Mouse (Mus musculus): ENCODE measurements around the gene Sart1. TPM values are rescaled to one million over a fixed set of nuclear protein-coding genes. Genes with fewer than 3 reads are reported as not detected.
"Not testable (repeated sequence)": the region's sequence is repeated elsewhere in the genome, so short reads cannot be mapped to it uniquely, and the experiment has no call there.

Gene Sart1
- total RNA-seq, 1 experiment: 111 TPM

- in situ Hi-C loops (cut with MboI; ENCODE audit: low sequenced_read_pairs in 2 of 2, unreplicated experiment in 2 of 2): no loop called here
- TF ChIP-seq ZNF384 (IDR thresholded peaks at IDR 0.05; ENCODE audit: low read depth, low read length): peak; percentile 66; the same call in 1 of the 2 replicates
- TF ChIP-seq ZC3H11A (IDR thresholded peaks at IDR 0.05; ENCODE audit: borderline replicate concordance, low read depth, low read length): no peak
- Histone ChIP-seq H3K27ac (ENCODE audit: insufficient read depth, low read depth, low read length, poor library complexity, severe bottlenecking) (peak overlapping the region; percentile 99), H3K4me3 (ENCODE audit: insufficient read depth in 1 of 2, low read depth in 1 of 2, low read length in 2 of 2, poor library complexity in 1 of 2, severe bottlenecking in 1 of 2) (peak overlapping the region; percentile 92 to 100), H3K9ac (ENCODE audit: insufficient read depth, low read depth, low read length, poor library complexity, severe bottlenecking) (peak overlapping the region; percentile 98), H3K9me3 (ENCODE audit: control insufficient read depth, insufficient read depth, low read depth, low read length) (no peaks in the 10 kb centered on the region), H3K36me3 (ENCODE audit: control insufficient read depth, insufficient read depth, low read length, poor library complexity, severe bottlenecking) (peaks cover 32% of the 10 kb centered on the region), H3K4me1 (ENCODE audit: control insufficient read depth in 2 of 2, insufficient read depth in 2 of 2, low read length in 2 of 2, poor library complexity in 1 of 2) (peaks cover 0 to 27% of the 10 kb centered on the region in 2 experiments; a peak in 3 of 4 replicates)
- DNase-seq (ENCODE audit: low read depth, low spot score): no peak
These were observed 22.8 kb downstream of the Sart1 start for GRCm38 (mm10) chr19:5365751-5366150.

- H3K36me3 ChIP-seq (ENCODE audit: control insufficient read depth, insufficient read depth, low read length, poor library complexity, severe bottlenecking): peaks cover 21% of the 10 kb centered on the region
- in situ Hi-C loops (cut with MboI; ENCODE audit: low sequenced_read_pairs in 2 of 2, unreplicated experiment in 2 of 2): no loop called here
- no peak for DNase-seq (ENCODE audit: low read depth, low spot score)
- peak overlapping the region; percentile 19; the same call in 1 of the 2 replicates for H3K9ac ChIP-seq (ENCODE audit: insufficient read depth, low read depth, low read length, poor library complexity, severe bottlenecking)
- no peaks in the 10 kb centered on the region for H3K9me3 ChIP-seq (ENCODE audit: control insufficient read depth, insufficient read depth, low read depth, low read length)
- TF ChIP-seq HCFC1 (IDR thresholded peaks at IDR 0.05; ENCODE audit: borderline replicate concordance, insufficient read depth, low read length): no peak
- TF ChIP-seq CHD2 (IDR thresholded peaks at IDR 0.05; ENCODE audit: low read depth, low read length): no peak
- TF ChIP-seq ZNF384 (IDR thresholded peaks at IDR 0.05; ENCODE audit: low read depth, low read length): no peak
- TF ChIP-seq MAFK (IDR thresholded peaks at IDR 0.05; ENCODE audit: insufficient read depth, low read depth, low read length): no peak
- H3K27ac ChIP-seq (ENCODE audit: insufficient read depth, low read depth, low read length, poor library complexity, severe bottlenecking): no peak overlapping the region
- H3K4me1 ChIP-seq (ENCODE audit: control insufficient read depth in 2 of 2, insufficient read depth in 2 of 2, low read length in 2 of 2, poor library complexity in 1 of 2): peaks cover 0 to 27% of the 10 kb centered on the region in 2 experiments; a peak in 3 of 4 replicates
- H3K4me3 ChIP-seq (ENCODE audit: insufficient read depth in 1 of 2, low read depth in 1 of 2, low read length in 2 of 2, poor library complexity in 1 of 2, severe bottlenecking in 1 of 2): no peak overlapping the region
These were observed 24.4 kb downstream of the Sart1 start for GRCm38 (mm10) chr19:5364124-5364523.

- DNase-seq (ENCODE audit: low read depth, low spot score): no peak
- Histone ChIP-seq H3K4me1 (ENCODE audit: control insufficient read depth in 2 of 2, insufficient read depth in 2 of 2, low read length in 2 of 2, poor library complexity in 1 of 2) (peaks cover 0 to 22% of the 10 kb centered on the region in 2 experiments; a peak in 2 of 4 replicates), H3K9ac (ENCODE audit: insufficient read depth, low read depth, low read length, poor library complexity, severe bottlenecking) (no peak overlapping the region; the same call in 1 of the 2 replicates), H3K4me3 (ENCODE audit: insufficient read depth in 1 of 2, low read depth in 1 of 2, low read length in 2 of 2, poor library complexity in 1 of 2, severe bottlenecking in 1 of 2) (no peak overlapping the region), H3K36me3 (ENCODE audit: control insufficient read depth, insufficient read depth, low read length, poor library complexity, severe bottlenecking) (peaks cover 12% of the 10 kb centered on the region; the same call in 1 of the 2 replicates), H3K27ac (ENCODE audit: insufficient read depth, low read depth, low read length, poor library complexity, severe bottlenecking) (peak overlapping the region; percentile 84), H3K9me3 (ENCODE audit: control insufficient read depth, insufficient read depth, low read depth, low read length) (no peaks in the 10 kb centered on the region)
- in situ Hi-C loops (cut with MboI; ENCODE audit: low sequenced_read_pairs in 2 of 2, unreplicated experiment in 2 of 2): no loop called here
- no peak for TF ChIP-seq ZC3H11A (IDR thresholded peaks at IDR 0.05; ENCODE audit: borderline replicate concordance, low read depth, low read length)
- TF ChIP-seq MAFK (IDR thresholded peaks at IDR 0.05; ENCODE audit: insufficient read depth, low read depth, low read length): no peak
- TF ChIP-seq CHD2 (IDR thresholded peaks at IDR 0.05; ENCODE audit: low read depth, low read length): no peak
- no peak for TF ChIP-seq HCFC1 (IDR thresholded peaks at IDR 0.05; ENCODE audit: borderline replicate concordance, insufficient read depth, low read length)
- no peak for TF ChIP-seq ZNF384 (IDR thresholded peaks at IDR 0.05; ENCODE audit: low read depth, low read length)
These were observed 26.3 kb downstream of the Sart1 start for GRCm38 (mm10) chr19:5362186-5362585.

GRCm38 (mm10) chr19:5356080-5356479 lies 32.4 kb downstream of the Sart1 start:
- in situ Hi-C loops (cut with MboI; ENCODE audit: low sequenced_read_pairs in 2 of 2, unreplicated experiment in 2 of 2): no loop called here
- Histone ChIP-seq H3K4me3 (ENCODE audit: insufficient read depth in 1 of 2, low read depth in 1 of 2, low read length in 2 of 2, poor library complexity in 1 of 2, severe bottlenecking in 1 of 2) (no peak overlapping the region), H3K4me1 (ENCODE audit: control insufficient read depth in 2 of 2, insufficient read depth in 2 of 2, low read length in 2 of 2, poor library complexity in 1 of 2) (peaks cover 0 to 2% of the 10 kb centered on the region in 2 experiments; a peak in 1 of 4 replicates), H3K9me3 (ENCODE audit: control insufficient read depth, insufficient read depth, low read depth, low read length) (no peaks in the 10 kb centered on the region), H3K9ac (ENCODE audit: insufficient read depth, low read depth, low read length, poor library complexity, severe bottlenecking) (no peak overlapping the region), H3K36me3 (ENCODE audit: control insufficient read depth, insufficient read depth, low read length, poor library complexity, severe bottlenecking) (no peaks in the 10 kb centered on the region), H3K27ac (ENCODE audit: insufficient read depth, low read depth, low read length, poor library complexity, severe bottlenecking) (no peak overlapping the region)
- DNase-seq (ENCODE audit: low read depth, low spot score): no peak
- TF ChIP-seq ZNF384 (IDR thresholded peaks at IDR 0.05; ENCODE audit: low read depth, low read length): no peak
- TF ChIP-seq MAFK (IDR thresholded peaks at IDR 0.05; ENCODE audit: insufficient read depth, low read depth, low read length): no peak
- no peak for TF ChIP-seq CHD2 (IDR thresholded peaks at IDR 0.05; ENCODE audit: low read depth, low read length)
- no peak for TF ChIP-seq ZC3H11A (IDR thresholded peaks at IDR 0.05; ENCODE audit: borderline replicate concordance, low read depth, low read length)
- TF ChIP-seq HCFC1 (IDR thresholded peaks at IDR 0.05; ENCODE audit: borderline replicate concordance, insufficient read depth, low read length): no peak

GRCm38 (mm10) chr19:5353609-5354008 lies 34.9 kb downstream of the Sart1 start:
- no peak for DNase-seq (ENCODE audit: low read depth, low spot score)
- Histone ChIP-seq H3K4me3 (ENCODE audit: insufficient read depth in 1 of 2, low read depth in 1 of 2, low read length in 2 of 2, poor library complexity in 1 of 2, severe bottlenecking in 1 of 2) (no peak overlapping the region), H3K9ac (ENCODE audit: insufficient read depth, low read depth, low read length, poor library complexity, severe bottlenecking) (no peak overlapping the region), H3K27ac (ENCODE audit: insufficient read depth, low read depth, low read length, poor library complexity, severe bottlenecking) (no peak overlapping the region), H3K4me1 (ENCODE audit: control insufficient read depth in 2 of 2, insufficient read depth in 2 of 2, low read length in 2 of 2, poor library complexity in 1 of 2) (no peaks in the 10 kb centered on the region), H3K36me3 (ENCODE audit: control insufficient read depth, insufficient read depth, low read length, poor library complexity, severe bottlenecking) (no peaks in the 10 kb centered on the region), H3K9me3 (ENCODE audit: control insufficient read depth, insufficient read depth, low read depth, low read length) (no peaks in the 10 kb centered on the region)
- TF ChIP-seq ZNF384 (IDR thresholded peaks at IDR 0.05; ENCODE audit: low read depth, low read length) (no peak), CHD2 (IDR thresholded peaks at IDR 0.05; ENCODE audit: low read depth, low read length) (no peak), ZC3H11A (IDR thresholded peaks at IDR 0.05; ENCODE audit: borderline replicate concordance, low read depth, low read length) (no peak), MAFK (IDR thresholded peaks at IDR 0.05; ENCODE audit: insufficient read depth, low read depth, low read length) (no peak), HCFC1 (IDR thresholded peaks at IDR 0.05; ENCODE audit: borderline replicate concordance, insufficient read depth, low read length) (no peak)
- in situ Hi-C loops (cut with MboI; ENCODE audit: low sequenced_read_pairs in 2 of 2, unreplicated experiment in 2 of 2): no loop called here

GRCm38 (mm10) chr19:5349502-5349873 lies 39.0 kb downstream of the Sart1 start, which contains the start of gene Cst6:
Cst6 (minus strand) TSS chr19:5349574.
- H3K9me3 ChIP-seq (ENCODE audit: control insufficient read depth, insufficient read depth, low read depth, low read length); H3K27ac ChIP-seq (ENCODE audit: insufficient read depth, low read depth, low read length, poor library complexity, severe bottlenecking); H3K4me1 ChIP-seq (ENCODE audit: control insufficient read depth in 2 of 2, insufficient read depth in 2 of 2, low read length in 2 of 2, poor library complexity in 1 of 2); DNase-seq (ENCODE audit: low read depth, low spot score); H3K36me3 ChIP-seq (ENCODE audit: control insufficient read depth, insufficient read depth, low read length, poor library complexity, severe bottlenecking); in situ Hi-C loops (cut with MboI; ENCODE audit: low sequenced_read_pairs in 2 of 2, unreplicated experiment in 2 of 2): not testable (repeated sequence)
- H3K9ac ChIP-seq (ENCODE audit: insufficient read depth, low read depth, low read length, poor library complexity, severe bottlenecking): peak within 1 kb of the TSS; percentile 39; the same call in 1 of the 2 replicates
- peak within 1 kb of the TSS; percentile 55 to 62 for H3K4me3 ChIP-seq (ENCODE audit: insufficient read depth in 1 of 2, low read depth in 1 of 2, low read length in 2 of 2, poor library complexity in 1 of 2, severe bottlenecking in 1 of 2)

All from ES-E14 (cell line).